Mouse (Mus musculus) bone marrow, adult 2 months (tissue): ENCODE results near the gene Olfr750.

Experiments
- CTCF ChIP-seq: fragments of 200-500 bp; IDR thresholded peaks from 2 replicates; pipeline ENCODE4 v1.5.1; 2011; ENCODE audit warnings: low read length, control low read depth; ENCODE audit not compliant: control insufficient read depth, insufficient read depth
- POLR2A ChIP-seq: fragments of 200-500 bp; IDR thresholded peaks from 2 replicates; pipeline ENCODE4 v1.6.1; 2011; ENCODE audit warnings: low read depth, mild to moderate bottlenecking, control low read depth, low read length, borderline replicate concordance; ENCODE audit not compliant: control insufficient read depth

GRCm38 (mm10) chr14:51089674-51090076 lies 15.4 kb upstream of the Olfr750 start:
- TF ChIP-seq POLR2A = no peak
- TF ChIP-seq CTCF = no peak
